Mouse (Mus musculus): ENCODE measurements around the gene Slc39a12.

The Slc39a12 gene

DNA sequence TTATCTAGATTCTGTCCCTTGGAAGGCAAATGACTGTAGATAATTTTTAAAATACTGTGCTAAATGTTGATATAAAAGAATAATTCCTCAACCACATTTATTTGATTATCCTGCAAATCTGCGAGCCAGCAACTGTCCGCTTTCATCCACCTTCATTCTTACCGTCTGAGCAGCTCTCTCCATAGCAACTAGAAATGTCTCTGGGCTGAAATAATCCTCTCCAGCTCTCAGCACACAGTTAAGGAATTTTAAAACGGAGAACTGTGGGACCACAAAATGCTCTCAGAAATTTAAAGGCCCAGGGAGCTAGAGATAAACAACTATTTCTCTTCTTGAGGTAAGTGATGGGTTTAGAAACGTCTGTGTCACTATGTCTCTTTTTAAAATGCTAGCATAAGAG, at the start of gene Slc39a12:
Gene Slc39a12 (plus strand): TSS at position 155 of the 400 bp plus-strand sequence.
- DNase-seq (ENCODE audit: extremely low spot score, low spot score): no peak

DNA sequence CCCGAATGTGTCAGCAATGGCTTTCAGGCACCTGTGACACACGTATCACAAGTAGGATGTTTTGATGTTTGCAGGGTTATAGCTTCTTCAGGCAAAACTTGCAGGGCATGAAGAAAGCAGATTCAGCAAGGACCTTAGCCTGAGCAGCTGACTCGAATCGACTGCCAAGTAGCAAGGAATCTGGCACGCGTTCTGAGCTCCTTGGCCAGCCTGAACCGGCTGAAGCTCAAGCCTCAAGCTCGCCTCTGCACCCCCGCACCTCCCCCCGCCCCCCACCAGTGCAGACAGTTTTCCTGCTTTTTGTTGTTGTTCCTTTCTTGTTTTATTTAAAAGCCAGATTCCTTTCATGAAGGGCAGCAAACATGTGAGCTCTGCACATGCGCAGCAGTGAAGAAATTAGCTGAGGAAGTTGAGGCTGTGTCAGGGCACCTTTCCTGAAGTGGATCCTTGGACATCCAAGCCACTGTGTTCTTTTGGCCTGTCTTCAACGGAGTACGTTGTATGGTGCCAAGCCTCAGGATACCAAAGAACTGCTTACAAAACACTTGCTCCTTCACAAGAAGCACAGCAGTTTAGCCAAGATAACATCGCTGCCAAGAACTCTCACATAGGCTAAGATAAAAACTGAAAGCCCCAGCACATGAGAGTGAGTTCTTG, 46.3 kb upstream of the Slc39a12 start:
- DNase-seq (ENCODE audit: extremely low spot score, low spot score): no peak

DNA sequence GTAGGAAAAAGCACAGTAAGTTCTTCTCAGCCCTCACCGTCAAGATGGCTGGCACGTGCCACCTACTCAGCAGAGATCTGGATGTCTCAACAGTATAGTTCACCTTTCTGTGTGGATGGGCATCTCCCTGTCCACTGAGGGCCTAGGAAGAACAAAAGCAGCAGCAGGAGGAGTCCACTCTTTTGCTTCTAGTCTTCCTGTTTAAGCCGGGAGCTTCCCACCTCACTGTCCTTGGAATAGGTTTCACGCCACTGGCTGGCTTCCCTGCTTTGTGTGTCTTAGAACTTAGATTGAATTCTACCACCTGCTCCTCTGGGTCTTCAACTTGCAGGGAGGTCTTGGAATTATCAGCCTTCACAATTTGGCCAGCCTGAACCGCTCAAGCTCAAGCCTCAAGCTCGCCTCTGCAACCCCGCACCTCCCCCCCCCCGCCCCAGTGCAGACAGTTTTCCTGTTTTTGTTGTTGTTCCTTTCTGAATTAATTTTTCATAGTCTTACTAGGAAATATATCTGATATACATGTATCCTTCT, 45.7 kb upstream of the Slc39a12 start:
- DNase-seq (ENCODE audit: extremely low spot score, low spot score): no peak

DNA sequence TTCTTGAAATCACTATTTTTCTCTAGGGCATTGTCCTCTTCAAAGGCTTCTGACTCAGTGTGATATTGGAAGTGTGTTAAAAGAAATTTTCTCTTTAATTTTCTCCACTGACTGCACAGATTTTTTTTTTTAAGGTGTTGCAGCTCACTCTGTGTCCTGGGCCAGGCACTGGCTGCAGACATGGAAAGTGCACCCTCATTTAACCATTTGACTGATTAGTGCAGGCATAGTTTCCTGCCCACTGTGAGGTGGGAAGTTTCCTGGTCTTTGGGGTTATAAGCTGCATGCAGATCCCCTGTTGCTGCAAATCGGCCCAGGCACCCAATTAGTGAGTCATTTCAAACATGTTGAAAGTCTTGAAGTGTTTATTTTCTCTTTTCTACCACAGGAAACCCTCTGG, 740 bp downstream of the Slc39a12 start:
- no peak for DNase-seq (ENCODE audit: extremely low spot score, low spot score)

DNA sequence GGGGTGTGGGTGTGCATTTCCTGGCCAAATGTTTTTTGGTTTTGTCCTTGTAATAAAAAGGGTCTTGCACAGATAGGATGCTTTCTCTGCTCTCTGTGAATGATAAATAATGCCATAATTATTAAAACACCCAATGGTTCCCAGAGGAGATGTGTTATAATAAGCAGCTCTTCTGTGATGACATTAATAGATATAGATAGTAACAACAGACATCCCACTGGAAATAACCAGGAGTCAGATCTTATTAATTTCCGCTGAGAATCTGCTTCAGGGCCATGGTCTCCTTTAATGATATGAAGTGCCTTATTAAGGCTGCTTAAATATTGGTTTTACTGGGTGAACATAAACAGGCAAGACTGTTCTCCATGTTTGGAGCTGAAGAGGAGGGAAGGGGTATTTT, 2.8 kb downstream of the Slc39a12 start:
- DNase-seq (ENCODE audit: extremely low spot score, low spot score): no peak

DNA sequence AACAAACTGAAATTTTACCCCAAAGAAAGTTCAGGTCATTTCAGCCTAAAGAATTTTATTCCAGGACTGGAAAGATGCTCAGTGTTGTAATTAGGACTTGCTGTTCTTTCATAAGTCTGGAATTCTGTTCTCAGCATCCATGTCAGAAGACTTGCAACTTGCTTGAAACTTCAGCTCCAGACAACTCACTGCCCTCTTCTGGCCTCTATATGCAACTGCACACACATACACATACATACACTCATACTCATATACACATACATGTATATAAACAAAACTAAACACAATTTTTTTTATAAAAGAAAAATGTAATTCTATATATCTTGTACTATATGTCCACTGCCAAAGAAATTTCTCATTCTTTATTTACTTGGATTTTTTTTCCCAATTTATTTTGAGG, 14.9 kb downstream of the Slc39a12 start:
- DNase-seq (ENCODE audit: extremely low spot score, low spot score): no peak

DNA sequence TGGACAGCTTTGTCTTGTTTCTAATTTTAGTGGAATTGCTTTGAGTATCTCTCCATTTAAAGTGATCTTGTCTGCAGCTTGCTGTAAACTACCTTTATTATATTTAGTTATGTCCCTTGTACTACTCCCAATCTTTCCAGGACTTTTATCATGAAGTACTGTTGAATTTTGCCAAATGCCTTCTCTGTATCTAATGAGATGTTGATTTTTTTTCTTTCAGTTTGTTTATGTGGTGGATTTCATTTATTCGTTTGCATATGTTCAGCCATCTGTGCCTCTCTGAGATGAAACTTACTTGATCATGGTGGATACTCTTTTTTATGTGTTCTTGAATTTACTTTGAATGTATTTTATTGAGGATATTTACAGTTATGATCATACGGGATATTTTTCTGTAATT, 40.9 kb downstream of the Slc39a12 start:
- DNase-seq (ENCODE audit: extremely low spot score, low spot score): no peak

DNA sequence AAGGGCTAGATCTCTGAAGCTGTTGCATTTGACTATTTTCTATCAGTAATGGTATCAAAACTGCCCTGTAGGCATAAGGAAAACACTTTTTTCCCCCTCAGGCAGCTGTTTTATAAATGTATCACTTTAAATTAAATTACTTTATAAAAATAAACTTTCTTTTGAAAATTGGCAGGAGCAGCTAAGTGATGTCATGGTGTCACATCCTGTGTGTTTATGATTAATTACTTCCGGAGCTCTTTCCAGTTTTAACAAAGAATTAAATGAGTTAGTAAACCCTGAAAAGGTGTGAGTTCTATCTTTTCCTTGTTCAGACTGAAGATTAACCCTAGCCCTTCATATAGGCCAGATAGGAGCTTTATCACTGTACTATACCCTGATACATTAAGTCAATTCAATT, 59.2 kb downstream of the Slc39a12 start:
- no peak for DNase-seq (ENCODE audit: extremely low spot score, low spot score)

DNA sequence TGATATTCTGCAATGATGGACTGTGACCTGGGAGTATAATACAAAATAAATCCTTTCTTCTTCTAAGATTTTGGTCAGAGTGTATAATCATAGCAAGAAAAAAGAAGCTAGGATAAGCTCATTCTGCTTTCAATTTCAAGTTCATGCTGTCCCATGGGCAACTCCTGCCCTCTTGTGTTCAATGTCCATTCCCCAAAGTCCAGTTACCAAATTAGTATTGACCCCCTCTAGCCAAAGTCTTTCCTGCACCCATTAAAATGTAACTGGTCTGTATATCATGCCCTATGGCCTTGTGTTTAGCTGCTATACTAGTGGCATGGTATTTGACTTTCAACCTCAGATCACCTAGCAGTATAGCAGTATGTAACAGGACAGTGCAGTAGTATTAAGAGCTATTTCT, 62.8 kb downstream of the Slc39a12 start:
- DNase-seq (ENCODE audit: extremely low spot score, low spot score): no peak

DNA sequence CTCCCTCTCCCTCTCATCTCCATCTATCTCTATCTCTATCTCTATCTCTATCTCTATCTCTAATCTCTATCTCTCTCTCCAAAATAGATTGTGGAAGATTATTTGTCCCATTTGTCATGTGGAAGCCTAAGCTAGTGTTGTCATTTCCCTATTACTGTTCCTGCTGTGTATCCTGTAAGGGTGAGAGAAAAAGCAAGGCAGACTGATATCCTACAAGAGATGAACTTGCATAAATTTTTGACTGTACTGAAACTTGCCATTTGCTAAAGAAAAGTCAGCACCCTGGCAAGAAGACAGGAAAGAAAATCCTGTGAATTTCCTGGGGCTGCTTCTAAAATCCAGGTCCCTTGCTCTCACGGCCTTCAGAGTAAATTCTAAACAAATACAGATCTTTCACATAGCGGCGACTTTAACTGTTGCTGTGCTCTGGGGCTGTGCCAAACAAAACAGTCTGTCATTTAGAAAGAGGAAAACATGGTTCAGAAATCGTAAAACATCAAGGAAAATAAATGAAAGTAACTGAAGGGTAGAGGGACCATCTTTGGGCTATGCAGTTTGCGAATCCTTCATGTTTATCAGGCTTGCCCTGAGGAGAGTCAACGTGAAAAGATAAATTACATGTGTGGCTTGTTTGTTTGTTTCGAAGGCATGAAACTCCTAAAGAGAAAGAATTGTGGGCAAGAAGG, 67.0 kb downstream of the Slc39a12 start:
- no peak for DNase-seq (ENCODE audit: extremely low spot score, low spot score)

DNA sequence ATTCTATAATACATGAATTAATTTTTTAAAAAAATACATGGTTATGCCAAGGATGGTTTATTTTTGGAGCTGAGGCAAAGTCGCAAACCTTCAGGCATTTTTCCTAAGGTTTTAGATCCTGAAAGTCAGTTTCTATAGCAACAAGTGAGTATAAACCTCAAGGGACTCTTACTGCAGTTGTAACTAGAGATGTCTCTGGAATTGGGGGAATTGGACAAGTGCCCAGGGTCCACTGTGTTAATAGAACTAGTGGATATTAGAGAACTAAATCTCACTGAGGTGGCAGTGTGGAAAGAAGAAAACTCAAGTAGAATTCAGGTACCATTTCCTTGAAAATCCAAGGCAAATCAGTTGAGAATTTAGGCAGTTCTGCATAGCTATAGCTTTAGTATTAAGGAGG, 76.3 kb downstream of the Slc39a12 start:
- no peak for DNase-seq (ENCODE audit: extremely low spot score, low spot score)

DNA sequence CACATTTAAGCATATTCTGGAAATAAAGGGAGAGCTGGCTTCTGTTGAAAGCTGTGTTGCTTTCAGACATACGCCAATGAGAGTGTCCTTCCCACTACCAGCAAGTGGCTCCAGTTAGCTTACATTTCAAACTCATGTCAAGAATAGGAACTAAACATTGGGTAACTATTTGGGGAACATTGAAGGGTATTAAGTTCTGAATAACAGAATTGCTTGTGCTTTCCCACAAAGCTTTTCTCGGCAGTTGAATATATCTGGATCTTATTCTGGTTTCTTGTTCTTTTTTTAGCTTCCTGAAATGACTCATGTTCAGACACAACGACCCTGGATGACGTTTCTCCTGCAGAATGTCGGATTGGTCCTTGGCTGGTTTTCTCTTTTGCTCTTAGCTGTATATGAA, 106.0 kb downstream of the Slc39a12 start:
- no peak for DNase-seq (ENCODE audit: extremely low spot score, low spot score)

DNA sequence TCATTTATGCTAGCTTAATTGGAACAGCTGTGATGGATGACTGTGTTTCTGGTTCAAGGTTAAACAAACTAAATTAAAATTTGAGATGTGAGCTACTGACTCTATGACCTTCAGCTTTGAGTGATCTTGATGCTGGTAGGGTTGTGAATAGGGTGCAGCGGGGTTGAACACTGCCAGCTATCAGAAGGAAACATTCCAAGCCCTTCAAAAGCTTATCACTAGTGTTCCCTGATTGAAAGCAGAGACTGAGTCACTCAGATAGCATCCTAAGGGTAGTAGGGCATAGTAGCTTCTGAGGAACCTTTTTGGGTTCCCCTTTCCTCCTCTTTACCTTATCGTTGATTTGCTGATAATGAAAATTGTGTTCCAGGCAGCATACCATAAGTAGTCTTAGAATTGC, 108.0 kb downstream of the Slc39a12 start:
- DNase-seq (ENCODE audit: extremely low spot score, low spot score): no peak

DNA sequence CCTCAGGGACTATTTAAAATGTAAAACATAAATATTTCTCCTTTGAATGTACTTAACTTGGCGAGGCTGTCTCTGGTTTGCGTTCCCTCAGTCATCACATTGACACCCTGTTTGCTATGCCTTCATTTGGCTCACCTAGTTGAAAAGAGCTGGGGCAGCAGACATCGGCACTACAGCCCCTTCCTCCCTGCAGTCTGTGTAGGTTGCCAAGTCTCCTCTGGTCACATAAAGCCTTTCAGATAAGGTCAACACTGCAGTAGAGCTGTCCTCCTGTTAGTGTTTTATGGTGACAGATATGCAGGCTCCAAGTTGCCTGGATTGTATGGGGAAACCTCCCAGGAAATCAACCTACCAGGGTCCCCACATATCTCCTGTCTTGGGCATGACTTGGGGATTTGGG, 114.4 kb downstream of the Slc39a12 start:
- DNase-seq (ENCODE audit: extremely low spot score, low spot score): no peak

DNA sequence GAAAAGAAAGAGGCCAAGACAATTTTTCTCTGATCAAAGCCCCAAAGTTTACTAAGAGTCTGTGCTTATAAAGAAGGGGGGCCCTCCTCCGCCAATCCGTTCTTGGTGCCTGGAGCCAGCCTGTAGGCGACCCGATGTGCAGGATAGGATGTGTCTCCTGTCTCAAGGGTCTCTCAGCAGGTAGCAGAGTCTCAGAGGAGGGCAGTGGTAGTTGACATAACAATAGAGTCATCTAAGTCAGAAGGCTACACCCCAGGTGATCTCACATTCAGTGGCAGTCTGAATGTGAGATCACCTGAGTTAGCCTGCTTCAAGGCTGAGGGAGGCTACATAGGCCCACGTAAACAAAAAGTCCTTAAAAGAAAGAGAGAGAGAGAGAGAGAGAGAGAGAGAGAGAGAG, 130.1 kb downstream of the Slc39a12 start:
- no peak for DNase-seq (ENCODE audit: extremely low spot score, low spot score)

DNA sequence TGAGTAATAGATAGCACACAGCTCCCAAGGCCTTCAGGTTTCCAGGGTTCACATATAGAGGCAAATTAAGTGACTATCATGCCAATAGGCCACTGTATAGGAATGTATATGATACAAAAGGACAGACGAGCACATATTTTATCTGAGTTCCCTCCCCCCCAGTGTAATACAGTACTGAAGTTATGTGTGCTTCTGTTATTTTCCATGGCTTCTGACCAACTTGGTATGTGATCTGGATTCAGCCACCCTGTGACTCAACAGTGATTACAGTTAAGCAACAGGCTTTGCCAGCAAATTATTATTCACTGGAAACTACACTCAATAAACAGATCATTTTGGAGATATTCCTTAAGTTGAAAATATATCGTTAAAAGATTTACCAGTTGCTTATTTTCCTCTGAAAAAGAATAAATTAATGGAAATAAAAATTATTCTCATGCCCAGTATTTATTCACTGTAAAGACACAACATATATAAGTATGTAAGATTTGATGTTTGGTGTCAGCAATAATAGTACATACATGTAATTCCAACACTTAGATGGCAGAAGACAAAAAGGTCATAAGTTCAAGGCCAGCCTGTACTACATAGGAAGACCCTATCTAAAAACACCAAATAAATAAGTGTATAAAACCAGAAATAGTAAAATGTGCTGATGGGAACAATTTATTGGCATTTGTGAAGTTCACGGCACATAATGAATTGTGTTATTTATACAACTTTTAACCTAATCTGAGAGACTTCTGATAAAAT, 146.4 kb downstream of the Slc39a12 start:
- DNase-seq (ENCODE audit: extremely low spot score, low spot score): no peak

DNA sequence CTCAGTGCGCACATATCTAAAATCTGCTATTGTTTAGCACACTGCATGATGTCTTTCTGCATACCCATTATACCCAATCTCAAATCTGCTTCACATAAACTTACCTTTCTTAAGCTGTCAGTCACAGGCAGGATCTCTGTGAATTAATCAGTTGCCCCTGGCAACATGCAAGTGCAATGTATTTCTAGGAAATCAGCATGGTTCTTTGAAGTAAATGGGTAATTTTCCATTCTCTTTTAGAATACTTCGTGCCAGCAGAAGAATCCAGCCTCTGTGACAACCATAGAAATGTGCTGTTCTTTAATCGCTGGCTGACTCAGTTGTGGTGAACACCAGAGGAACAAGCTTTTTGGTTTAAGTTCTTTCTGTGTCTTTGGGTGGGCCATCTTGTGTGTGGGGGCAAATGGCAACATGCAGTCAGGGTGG, 147.1 kb downstream of the Slc39a12 start:
- no peak for DNase-seq (ENCODE audit: extremely low spot score, low spot score)

DNA sequence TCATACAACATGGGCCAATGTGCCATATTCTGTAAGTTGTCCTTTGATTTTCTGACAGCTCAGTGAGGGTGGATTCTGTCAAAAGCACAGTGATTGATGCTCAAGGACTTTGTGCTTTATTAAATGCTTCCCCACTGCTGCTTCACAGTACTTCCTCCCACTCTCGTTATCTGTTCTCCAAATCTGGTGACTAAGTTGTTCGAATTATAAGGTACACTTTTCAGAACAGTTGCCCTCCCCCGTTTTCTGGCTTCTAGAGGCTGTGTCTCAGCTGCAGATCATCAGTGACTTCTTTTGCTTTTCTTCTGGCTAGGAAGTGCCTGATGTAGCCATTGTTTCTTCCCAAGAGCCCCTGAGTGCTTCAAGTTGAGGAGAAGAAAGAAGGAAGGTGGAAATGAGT, 149.7 kb downstream of the Slc39a12 start:
- no peak for DNase-seq (ENCODE audit: extremely low spot score, low spot score)

DNA sequence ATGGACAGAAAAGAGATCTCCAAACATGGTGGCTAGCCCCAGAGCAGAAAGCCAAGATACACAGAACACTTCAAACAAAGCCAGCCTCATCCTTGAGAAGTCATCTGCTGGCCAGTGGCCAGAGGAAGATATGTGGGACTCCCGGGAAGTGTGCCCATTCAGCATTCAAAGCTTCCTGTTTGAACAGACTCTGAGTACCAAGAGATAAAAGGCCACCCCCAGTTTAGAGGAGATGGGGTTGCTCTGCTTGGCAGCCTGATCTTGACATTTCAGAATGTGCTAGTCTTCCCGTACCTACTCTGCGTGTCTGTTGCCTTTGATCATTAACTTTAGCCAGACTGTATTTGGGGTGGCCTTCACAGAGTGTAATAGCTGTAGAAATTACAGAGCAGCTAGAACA, 155.2 kb downstream of the Slc39a12 start:
- no peak for DNase-seq (ENCODE audit: extremely low spot score, low spot score)

DNA sequence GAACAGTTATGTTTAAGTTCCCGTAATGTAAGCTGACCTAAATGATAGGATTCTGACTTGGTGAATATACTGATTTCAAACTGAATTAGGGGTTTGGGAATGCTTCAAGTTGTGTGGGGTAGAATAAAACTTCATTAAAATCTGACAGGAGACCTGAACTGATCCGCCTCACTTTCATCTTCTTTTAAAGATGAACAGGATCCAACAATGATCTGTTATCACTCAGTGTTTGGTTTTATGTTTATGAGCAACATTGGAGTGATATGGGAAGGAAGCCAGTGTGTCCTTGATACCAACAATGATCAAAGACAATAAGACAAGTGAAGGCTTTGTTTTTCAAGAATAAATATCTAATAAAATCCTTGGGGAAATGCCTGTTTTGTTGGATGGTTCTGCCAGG, 155.7 kb downstream of the Slc39a12 start:
- no peak for DNase-seq (ENCODE audit: extremely low spot score, low spot score)
